Mouse (Mus musculus): Measurements from ENCODE around the gene Nrf1. TPM values are rescaled to one million over a fixed set of nuclear protein-coding genes. Genes with fewer than 3 reads are reported as not detected.

Gene Nrf1
- polyA plus RNA-seq, 1 experiment from 2014 or later = 51.3 TPM

DNA sequence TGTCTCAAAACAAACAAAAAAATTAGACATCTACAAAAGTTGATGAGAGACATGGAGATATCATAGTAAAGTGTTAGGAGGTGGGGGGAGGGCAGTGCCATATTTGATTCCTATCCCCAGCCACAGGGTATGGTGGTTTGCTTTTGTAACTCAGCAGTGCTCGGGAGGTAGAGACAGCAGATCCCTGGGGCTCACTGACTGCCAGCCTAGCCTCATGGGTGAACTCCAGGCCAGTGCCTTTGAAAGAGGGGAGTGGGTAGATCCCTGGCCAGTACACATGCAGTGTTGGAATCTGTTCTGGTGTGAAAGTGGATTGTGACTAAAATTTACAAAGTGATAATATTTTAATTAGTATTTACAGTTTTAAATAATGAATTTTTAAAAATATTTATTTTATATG, 75.6 kb downstream of the Nrf1 start:
- Histone ChIP-seq H3K9ac (no peak overlapping the region), H3K27me3 (no peaks in the 10 kb centered on the region), H3K4me1 (no peaks in the 10 kb centered on the region), H3K27ac (no peak overlapping the region), H3K36me3 (peaks cover 65% of the 10 kb centered on the region), H3K4me3 (no peak overlapping the region), H3K9me3 (no peaks in the 10 kb centered on the region), H3K4me2 (no peak overlapping the region)
- WGBS = 74% methylated on average over 1 of the region's 1 CpGs
- no peak for ATAC-seq (ENCODE audit: insufficient number of reproducible peaks, low FRiP score, low TSS enrichment, low read depth)

DNA sequence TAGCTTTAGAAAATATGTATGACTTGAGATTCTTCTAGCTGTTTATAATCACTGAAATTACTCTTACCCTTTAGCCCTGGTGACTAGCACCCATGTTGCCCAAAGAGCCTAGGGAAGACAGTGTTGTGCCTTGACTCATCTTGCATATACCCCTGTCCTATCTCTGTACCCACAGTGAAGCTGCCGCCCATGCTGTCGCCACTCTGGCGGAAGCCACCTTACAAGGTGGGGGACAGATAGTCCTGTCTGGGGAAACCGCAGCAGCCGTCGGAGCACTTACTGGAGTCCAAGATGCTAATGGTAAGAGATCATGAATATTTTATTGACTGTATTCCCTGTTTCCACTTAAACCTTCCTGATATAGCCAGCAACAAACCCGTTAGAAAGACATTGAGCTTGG, 78.3 kb downstream of the Nrf1 start:
- Histone ChIP-seq H3K27me3 (no peaks in the 10 kb centered on the region), H3K4me3 (no peak overlapping the region), H3K27ac (no peak overlapping the region), H3K36me3 (peaks cover 52% of the 10 kb centered on the region), H3K9me3 (no peaks in the 10 kb centered on the region), H3K4me1 (no peaks in the 10 kb centered on the region), H3K4me2 (no peak overlapping the region), H3K9ac (no peak overlapping the region)
- 92% methylated on average over 7 of the region's 7 CpGs for WGBS
- ATAC-seq (ENCODE audit: insufficient number of reproducible peaks, low FRiP score, low TSS enrichment, low read depth) = no peak

DNA sequence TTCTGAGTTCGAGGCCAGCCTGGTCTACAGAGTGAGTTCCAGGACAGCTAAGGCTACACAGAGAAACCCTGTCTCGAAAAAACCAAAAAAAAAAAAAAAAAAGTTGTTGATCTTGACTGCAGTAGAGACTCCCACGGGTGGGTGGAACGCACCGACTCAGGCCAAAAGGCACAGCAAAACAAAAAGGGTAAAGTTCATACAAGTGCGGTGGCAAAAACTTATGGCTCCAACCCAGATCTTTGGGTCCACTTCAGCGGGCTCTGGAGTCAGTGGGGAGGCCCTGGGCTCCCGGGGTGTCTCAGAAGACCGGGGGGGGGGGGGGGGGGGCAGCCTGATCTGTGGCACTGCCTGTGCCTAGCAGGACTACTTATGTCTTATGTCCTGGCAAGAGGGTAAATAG, 79.0 kb downstream of the Nrf1 start:
- Histone ChIP-seq H3K4me1 (no peaks in the 10 kb centered on the region), H3K27ac (no peak overlapping the region), H3K4me2 (no peak overlapping the region), H3K36me3 (peaks cover 52% of the 10 kb centered on the region), H3K4me3 (no peak overlapping the region), H3K9me3 (no peaks in the 10 kb centered on the region), H3K9ac (no peak overlapping the region), H3K27me3 (no peaks in the 10 kb centered on the region)
- 85% methylated on average over 9 of the region's 9 CpGs for WGBS
- no peak for ATAC-seq (ENCODE audit: insufficient number of reproducible peaks, low FRiP score, low TSS enrichment, low read depth)

DNA sequence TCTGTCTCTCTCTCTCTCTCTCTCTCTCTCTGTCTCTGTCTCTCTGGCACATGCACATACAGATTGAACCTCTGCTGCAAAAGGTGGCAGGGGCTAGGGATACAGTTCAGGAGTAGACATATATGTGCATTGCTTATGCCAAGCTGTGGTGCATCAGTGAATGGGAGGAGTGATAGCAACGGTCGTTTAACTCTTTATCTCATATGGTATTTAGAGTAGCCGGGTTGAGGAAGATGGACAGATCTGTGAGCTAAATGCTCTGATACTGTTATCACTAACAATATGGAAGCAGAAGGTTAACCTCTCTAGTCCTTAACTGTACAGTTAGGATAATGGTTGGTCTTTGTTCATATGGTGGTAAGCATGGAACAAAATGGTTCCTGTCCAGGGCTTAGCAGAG, 84.6 kb downstream of the Nrf1 start:
- Histone ChIP-seq H3K4me3 (no peak overlapping the region), H3K4me2 (no peak overlapping the region), H3K27ac (no peak overlapping the region), H3K4me1 (no peaks in the 10 kb centered on the region), H3K9ac (no peak overlapping the region), H3K27me3 (no peaks in the 10 kb centered on the region), H3K36me3 (peaks cover 45% of the 10 kb centered on the region), H3K9me3 (no peaks in the 10 kb centered on the region)
- whole genome bisulfite sequencing = 88% methylated on average over 3 of the region's 3 CpGs
- no peak for ATAC-seq (ENCODE audit: insufficient number of reproducible peaks, low FRiP score, low TSS enrichment, low read depth)

DNA sequence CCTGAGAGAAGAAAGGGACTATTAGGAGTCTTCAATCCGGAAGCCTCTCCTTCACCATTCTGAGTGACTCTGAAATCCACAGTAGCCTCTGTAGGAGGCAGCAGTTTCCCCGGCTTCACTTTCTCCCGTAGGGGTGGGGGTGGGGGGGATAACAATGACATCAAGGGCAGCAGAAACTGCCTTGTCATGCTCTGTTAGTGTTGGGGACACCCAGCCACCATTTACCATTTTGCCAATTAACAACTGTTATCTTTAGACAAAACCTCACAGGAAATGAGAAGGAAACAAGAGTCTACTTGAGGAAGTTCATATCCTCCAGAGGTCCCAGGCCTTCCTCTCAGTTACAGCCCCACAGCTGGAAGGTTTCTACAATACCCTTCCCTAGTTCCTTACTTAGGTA, 87.8 kb downstream of the Nrf1 start:
- no peak for ATAC-seq (ENCODE audit: insufficient number of reproducible peaks, low FRiP score, low TSS enrichment, low read depth)
- Histone ChIP-seq H3K27ac (no peak overlapping the region), H3K4me2 (no peak overlapping the region), H3K36me3 (peaks cover 48% of the 10 kb centered on the region), H3K27me3 (no peaks in the 10 kb centered on the region), H3K4me1 (no peaks in the 10 kb centered on the region), H3K9me3 (no peaks in the 10 kb centered on the region), H3K9ac (no peak overlapping the region), H3K4me3 (no peak overlapping the region)
- WGBS = 55% methylated on average over 3 of the region's 3 CpGs

DNA sequence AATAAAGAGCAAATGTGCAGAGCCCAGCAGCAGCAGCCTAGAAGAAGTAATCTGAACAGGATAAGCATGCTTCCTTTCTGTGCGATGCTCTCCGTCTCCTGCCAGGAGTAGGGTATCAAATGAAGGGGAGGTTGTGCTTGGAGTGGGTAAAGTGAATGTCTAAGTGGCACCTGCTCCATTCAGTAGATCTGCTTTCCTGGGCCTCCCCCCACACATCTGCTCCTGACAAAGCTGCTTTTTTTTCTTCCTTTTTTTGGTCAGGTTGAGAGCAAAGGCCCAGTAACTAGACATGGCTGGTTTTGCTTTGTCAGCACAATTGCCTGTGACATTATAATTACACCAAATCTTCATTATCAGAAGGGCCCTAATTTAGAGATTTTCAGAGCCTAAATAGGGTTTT, 89.4 kb downstream of the Nrf1 start:
- Histone ChIP-seq H3K27me3 (no peaks in the 10 kb centered on the region), H3K36me3 (peaks cover 56% of the 10 kb centered on the region), H3K9me3 (no peaks in the 10 kb centered on the region), H3K4me2 (no peak overlapping the region), H3K9ac (no peak overlapping the region), H3K4me1 (no peaks in the 10 kb centered on the region), H3K27ac (no peak overlapping the region), H3K4me3 (no peak overlapping the region)
- no peak for ATAC-seq (ENCODE audit: insufficient number of reproducible peaks, low FRiP score, low TSS enrichment, low read depth)
- WGBS = 80% methylated on average over 2 of the region's 2 CpGs

DNA sequence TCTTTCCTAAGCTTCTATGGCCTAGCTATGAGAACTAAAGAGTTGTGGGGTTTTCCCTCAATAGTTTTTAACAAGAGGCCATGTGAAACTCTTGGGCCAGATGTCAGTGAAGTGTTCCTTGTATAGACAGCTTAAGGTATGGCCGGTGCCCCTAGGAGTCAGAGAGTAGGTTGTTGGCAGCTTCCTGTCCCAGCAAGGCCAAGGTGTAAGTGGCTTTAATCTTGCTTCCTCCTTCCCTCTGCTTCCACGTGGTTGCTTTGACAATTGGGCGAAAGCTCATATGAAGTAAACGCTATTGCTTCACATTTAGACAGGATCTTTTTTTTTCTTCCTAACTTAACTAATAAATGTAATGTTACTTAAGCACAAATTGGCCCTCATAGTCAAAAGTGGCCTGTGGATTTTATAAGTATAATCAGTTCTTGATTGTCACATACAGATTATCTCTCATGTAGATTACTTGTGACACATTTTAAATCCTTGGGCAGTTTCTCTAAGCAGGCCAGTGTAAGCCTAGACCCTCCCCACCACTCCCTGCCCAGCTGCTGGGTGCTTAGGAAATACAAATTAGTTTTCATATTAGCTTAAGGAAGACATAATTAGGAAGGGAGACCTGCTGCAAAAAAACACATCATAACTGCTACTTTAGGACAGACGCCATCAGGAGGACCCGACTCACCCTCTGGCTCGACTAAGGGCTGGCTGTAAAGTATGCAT, 91.7 kb downstream of the Nrf1 start:
- no peak for ATAC-seq (ENCODE audit: insufficient number of reproducible peaks, low FRiP score, low TSS enrichment, low read depth)
- Histone ChIP-seq H3K9ac (no peak overlapping the region), H3K27ac (no peak overlapping the region), H3K4me2 (no peak overlapping the region), H3K9me3 (no peaks in the 10 kb centered on the region), H3K4me3 (no peak overlapping the region), H3K36me3 (peaks cover 61% of the 10 kb centered on the region), H3K4me1 (no peaks in the 10 kb centered on the region), H3K27me3 (no peaks in the 10 kb centered on the region)
- 85% methylated on average over 7 of the region's 7 CpGs for WGBS

DNA sequence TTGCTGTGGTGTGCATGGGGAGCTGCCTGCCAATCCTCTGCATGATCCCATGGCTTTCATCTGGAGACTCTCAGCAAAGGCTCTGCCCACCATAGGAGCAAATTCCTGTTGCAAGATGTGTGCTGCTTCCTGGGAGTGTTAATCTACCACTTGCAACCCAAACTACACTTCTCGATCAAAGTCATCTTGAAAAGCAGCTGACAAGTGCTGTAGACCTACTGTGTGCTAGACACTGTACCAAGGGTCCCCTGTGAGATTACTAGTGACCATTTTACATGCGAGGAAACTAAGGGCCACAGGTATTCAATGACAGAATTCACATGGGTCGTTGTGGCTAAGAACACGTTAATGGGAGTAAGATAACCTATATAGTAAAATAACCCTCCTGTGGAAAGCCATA, 95.5 kb downstream of the Nrf1 start:
- Histone ChIP-seq H3K36me3 (peaks cover 69% of the 10 kb centered on the region), H3K27ac (no peak overlapping the region), H3K4me1 (no peaks in the 10 kb centered on the region), H3K9me3 (no peaks in the 10 kb centered on the region), H3K27me3 (no peaks in the 10 kb centered on the region), H3K9ac (no peak overlapping the region), H3K4me3 (no peak overlapping the region), H3K4me2 (no peak overlapping the region)
- ATAC-seq (ENCODE audit: insufficient number of reproducible peaks, low FRiP score, low TSS enrichment, low read depth) = no peak
- WGBS = 90% methylated on average over 4 of the region's 4 CpGs

DNA sequence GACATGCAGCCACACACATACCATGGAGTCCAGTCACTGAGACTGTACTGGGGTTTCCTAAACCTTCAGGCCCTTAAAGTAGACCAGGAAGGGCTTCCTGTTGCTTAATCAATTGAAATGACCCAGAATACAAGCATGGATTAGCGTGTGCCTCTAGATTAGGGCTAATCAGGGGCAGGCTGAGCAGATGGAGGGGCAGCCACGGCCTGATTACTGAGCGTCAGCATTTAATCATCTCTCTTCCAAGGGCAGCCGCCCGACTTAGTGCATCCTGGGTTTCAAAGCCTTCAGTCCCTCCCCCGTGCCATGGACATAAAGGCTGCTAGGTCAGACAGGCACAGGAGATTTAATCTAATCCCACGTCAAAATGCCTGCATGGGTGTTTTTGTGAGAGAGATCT, 99.3 kb downstream of the Nrf1 start:
- Histone ChIP-seq H3K9ac (no peak overlapping the region), H3K27me3 (no peaks in the 10 kb centered on the region), H3K4me3 (no peak overlapping the region), H3K9me3 (no peaks in the 10 kb centered on the region), H3K4me2 (no peak overlapping the region), H3K4me1 (no peaks in the 10 kb centered on the region), H3K36me3 (peaks cover 53% of the 10 kb centered on the region), H3K27ac (no peak overlapping the region)
- ATAC-seq (ENCODE audit: insufficient number of reproducible peaks, low FRiP score, low TSS enrichment, low read depth) = no peak
- WGBS = 54% methylated on average over 7 of the region's 7 CpGs

DNA sequence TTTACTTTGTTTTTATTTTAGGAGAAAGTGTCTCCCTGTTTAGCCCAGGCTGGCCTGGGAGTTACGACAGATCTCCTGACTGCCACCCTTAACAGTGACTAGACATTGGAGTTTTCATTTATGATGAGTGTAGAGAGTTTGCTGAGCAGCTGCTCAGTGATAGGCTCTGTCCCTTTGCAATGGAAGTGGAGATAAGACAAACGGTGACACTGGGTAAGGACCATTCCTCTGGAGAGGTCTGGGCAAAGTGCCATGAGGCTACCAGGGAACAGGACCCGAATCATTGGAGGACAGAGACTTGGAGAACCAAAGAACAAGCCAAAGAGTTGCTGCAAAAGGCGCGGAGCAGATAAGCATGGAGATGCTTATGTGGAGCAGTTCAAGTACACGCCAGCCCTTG, 100.0 kb downstream of the Nrf1 start:
- peaks cover 55% of the 10 kb centered on the region for H3K36me3 ChIP-seq
- H3K9ac ChIP-seq = no peak overlapping the region
- no peaks in the 10 kb centered on the region for H3K9me3 ChIP-seq
- ATAC-seq (ENCODE audit: insufficient number of reproducible peaks, low FRiP score, low TSS enrichment, low read depth) = no peak
- H3K27me3 ChIP-seq = no peaks in the 10 kb centered on the region
- no peak overlapping the region for H3K27ac ChIP-seq
- H3K4me3 ChIP-seq = no peak overlapping the region
- 90% methylated on average over 6 of the region's 6 CpGs for WGBS
- no peak overlapping the region for H3K4me2 ChIP-seq
- no peaks in the 10 kb centered on the region for H3K4me1 ChIP-seq

DNA sequence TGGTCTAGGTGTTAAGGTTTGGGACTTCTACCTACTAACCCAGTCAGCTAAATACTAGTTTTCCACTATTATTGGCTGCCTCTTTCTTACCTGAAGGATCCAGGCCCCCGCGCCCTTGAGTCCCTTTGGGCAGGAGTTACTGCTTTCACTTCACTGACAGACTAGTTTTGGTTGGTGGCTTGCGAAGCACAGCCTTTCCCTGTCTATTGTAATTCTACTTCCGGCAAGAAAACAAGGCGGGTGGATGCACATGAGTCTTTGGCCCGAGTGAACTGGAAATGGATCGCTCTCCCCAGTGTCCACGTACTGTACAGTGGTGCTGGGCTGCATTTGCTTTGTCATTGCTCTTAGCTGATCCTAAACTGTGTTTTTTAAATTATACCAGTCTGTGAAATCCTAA, 102.7 kb downstream of the Nrf1 start:
- WGBS = 93% methylated on average over 8 of the region's 8 CpGs
- no peak for ATAC-seq (ENCODE audit: insufficient number of reproducible peaks, low FRiP score, low TSS enrichment, low read depth)
- H3K9ac ChIP-seq = no peak overlapping the region
- H3K9me3 ChIP-seq = no peaks in the 10 kb centered on the region
- no peak overlapping the region for H3K27ac ChIP-seq
- peaks cover 52% of the 10 kb centered on the region for H3K36me3 ChIP-seq
- no peaks in the 10 kb centered on the region for H3K27me3 ChIP-seq
- H3K4me3 ChIP-seq = no peak overlapping the region
- no peaks in the 10 kb centered on the region for H3K4me1 ChIP-seq
- no peak overlapping the region for H3K4me2 ChIP-seq

DNA sequence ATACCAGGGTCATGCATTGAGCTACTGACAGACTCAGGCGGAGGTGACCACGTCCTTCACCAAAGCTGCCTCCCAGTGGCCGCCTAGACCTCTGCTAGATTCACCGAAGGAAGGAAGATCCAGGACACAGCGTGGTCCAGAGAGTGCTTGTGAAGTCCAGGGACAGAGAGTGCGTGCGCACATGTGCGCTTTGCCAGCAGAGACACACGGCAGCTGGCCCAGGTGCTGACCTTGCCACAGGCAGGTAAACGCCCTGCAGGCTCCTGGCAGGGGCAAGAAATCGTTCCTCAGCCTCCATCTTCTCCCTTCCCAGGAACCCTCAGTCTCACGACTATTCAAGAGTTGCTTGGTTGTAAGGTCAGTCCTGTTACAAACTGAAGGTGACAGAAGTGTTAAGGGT, 104.4 kb downstream of the Nrf1 start:
- H3K4me2 ChIP-seq = no peak overlapping the region
- peaks cover 51% of the 10 kb centered on the region for H3K36me3 ChIP-seq
- ATAC-seq (ENCODE audit: insufficient number of reproducible peaks, low FRiP score, low TSS enrichment, low read depth) = no peak
- H3K27me3 ChIP-seq = no peaks in the 10 kb centered on the region
- H3K9ac ChIP-seq = no peak overlapping the region
- H3K4me3 ChIP-seq = no peak overlapping the region
- H3K27ac ChIP-seq = no peak overlapping the region
- H3K4me1 ChIP-seq = no peaks in the 10 kb centered on the region
- no peaks in the 10 kb centered on the region for H3K9me3 ChIP-seq
- WGBS = 87% methylated on average over 12 of the region's 12 CpGs

DNA sequence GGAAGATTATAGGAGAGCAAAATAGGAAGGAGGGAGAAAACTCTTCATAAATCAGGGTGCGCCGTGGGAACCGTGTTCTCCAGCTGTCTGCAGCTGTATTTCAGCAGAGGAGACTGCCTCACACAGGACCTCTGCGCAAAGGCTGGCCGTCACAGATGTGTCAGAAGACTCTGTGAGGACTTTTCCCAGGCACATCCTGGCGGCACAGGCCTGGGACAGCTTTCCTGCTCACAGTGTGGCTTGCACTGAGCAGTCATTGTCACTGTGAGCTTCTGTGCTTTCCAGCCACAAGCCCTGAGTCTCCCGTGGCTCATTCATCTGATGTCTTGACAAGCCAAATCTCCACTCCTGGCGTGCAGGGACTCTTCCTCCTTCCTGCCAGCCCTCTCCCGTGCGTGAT, 104.9 kb downstream of the Nrf1 start:
- Histone ChIP-seq H3K4me3 (no peak overlapping the region), H3K27me3 (no peaks in the 10 kb centered on the region), H3K27ac (no peak overlapping the region), H3K9ac (no peak overlapping the region), H3K4me1 (no peaks in the 10 kb centered on the region), H3K4me2 (no peak overlapping the region), H3K9me3 (no peaks in the 10 kb centered on the region), H3K36me3 (peaks cover 46% of the 10 kb centered on the region)
- WGBS = 66% methylated on average over 10 of the region's 10 CpGs
- ATAC-seq (ENCODE audit: insufficient number of reproducible peaks, low FRiP score, low TSS enrichment, low read depth) = no peak
